Mouse (Mus musculus): ENCODE measurements around the gene Tbc1d2. TPM values are rescaled to one million over a fixed set of nuclear protein-coding genes. Genes with fewer than 3 reads are reported as not detected.
"Not testable (repeated sequence)": the region's sequence is repeated elsewhere in the genome, so short reads cannot be mapped to it uniquely, and the experiment has no call there.

Gene Tbc1d2
- polyA plus RNA-seq, 1 experiment from 2014 or later = 0.83 TPM

DNA sequence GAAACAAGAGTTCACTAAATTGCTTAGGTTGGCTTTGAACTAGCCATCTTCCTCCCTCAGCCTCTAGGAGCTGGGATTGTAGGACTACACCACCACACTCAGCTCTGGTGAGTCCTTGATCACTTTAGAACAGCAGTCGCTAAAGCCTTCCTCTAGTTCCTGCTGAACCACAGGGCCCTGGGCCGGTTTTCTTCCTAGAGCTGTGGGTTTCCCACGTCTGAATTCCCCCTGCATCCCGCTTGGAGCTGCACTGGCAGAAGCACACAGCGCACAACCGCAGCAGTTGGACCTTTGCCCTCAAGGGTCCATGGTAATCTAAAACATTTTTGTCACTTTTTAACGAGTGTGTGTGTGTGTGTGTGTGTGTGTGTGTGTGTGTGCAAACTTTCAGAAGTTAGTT is 47.3 kb downstream of the Tbc1d2 start:
- WGBS (ENCODE audit: insufficient replicate concordance) = 49% methylated on average over 7 of the region's 7 CpGs
- Histone ChIP-seq H3K36me3 (replicated peaks; ENCODE audit: insufficient read depth, low read length) (no peaks in the 10 kb centered on the region), H3K27ac (ENCODE audit: low read depth) (no peak overlapping the region), H3K9ac (replicated peaks) (no peak overlapping the region), H3K27me3 (ENCODE audit: insufficient read depth, low read length) (peaks cover 19% of the 10 kb centered on the region), H3K4me2 (ENCODE audit: low read depth, low read length) (no peak overlapping the region), H3K4me3 (ENCODE audit: low read depth, low read length) (no peak overlapping the region), H3K9me3 (ENCODE audit: low read length) (no peaks in the 10 kb centered on the region), H3K4me1 (ENCODE audit: insufficient read depth) (peaks cover 14% of the 10 kb centered on the region)
- ATAC-seq (no peak), DNase-seq (no peak)
- no peak for TF ChIP-seq CTCF (IDR thresholded peaks at IDR 0.05; ENCODE audit: low read depth)
- TF ChIP-seq EP300 (IDR thresholded peaks at IDR 0.05; ENCODE audit: low read depth) = no peak

DNA sequence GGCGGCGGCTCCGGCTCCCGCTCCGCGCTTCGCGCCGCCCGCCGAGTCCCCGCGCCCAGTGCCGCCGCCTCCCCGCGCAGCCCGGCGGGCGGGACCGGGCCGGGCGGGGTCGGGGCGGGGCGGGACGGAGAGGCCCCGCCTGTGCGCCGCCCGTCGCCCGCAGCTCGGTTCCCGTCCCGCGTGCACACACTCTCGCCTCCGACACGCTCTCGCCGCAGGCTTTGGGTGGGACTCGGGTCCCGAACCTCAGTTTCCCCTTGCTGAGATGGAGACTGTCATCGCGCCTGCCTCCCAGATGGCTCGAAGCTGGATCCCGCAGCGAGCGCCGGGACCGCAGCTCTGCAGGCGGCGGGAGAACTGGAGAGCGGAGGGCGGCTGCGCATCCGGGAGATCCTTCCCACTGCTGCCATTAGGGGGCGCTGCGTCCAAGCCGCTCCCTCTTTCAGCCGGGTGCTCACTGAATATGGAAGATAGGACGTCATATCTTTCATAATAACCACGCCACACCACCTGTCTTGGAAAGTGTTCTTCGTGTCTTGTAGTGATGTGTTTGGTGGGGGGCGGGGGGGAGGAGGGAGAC is 48.1 kb downstream of the Tbc1d2 start, which contains the start of gene Coro2a:
Gene Coro2a, minus strand, starts transcription at position 359 of the 580 bp plus-strand sequence.
- H3K36me3 ChIP-seq (replicated peaks; ENCODE audit: insufficient read depth, low read length) = no peaks in the 10 kb centered on the region
- TF ChIP-seq EP300 (IDR thresholded peaks at IDR 0.05; ENCODE audit: low read depth) (no peak), CTCF (IDR thresholded peaks at IDR 0.05; ENCODE audit: low read depth) (peak; percentile 92)
- peaks cover 19% of the 10 kb centered on the region for H3K27me3 ChIP-seq (ENCODE audit: insufficient read depth, low read length)
- peak; percentile 83 for ATAC-seq
- peak within 1 kb of the TSS; percentile 93 for H3K4me2 ChIP-seq (ENCODE audit: low read depth, low read length)
- H3K4me3 ChIP-seq (ENCODE audit: low read depth, low read length) = peak within 1 kb of the TSS; percentile 66
- H3K27ac ChIP-seq (ENCODE audit: low read depth) = no peak within 1 kb of the TSS
- 1% methylated on average over 43 of the region's 66 CpGs for WGBS (ENCODE audit: insufficient replicate concordance)
- H3K9me3 ChIP-seq (ENCODE audit: low read length) = no peaks in the 10 kb centered on the region
- peak within 1 kb of the TSS; percentile 65 for H3K9ac ChIP-seq (replicated peaks)
- peaks cover 17% of the 10 kb centered on the region for H3K4me1 ChIP-seq (ENCODE audit: insufficient read depth)
- peak; percentile 90 for DNase-seq

DNA sequence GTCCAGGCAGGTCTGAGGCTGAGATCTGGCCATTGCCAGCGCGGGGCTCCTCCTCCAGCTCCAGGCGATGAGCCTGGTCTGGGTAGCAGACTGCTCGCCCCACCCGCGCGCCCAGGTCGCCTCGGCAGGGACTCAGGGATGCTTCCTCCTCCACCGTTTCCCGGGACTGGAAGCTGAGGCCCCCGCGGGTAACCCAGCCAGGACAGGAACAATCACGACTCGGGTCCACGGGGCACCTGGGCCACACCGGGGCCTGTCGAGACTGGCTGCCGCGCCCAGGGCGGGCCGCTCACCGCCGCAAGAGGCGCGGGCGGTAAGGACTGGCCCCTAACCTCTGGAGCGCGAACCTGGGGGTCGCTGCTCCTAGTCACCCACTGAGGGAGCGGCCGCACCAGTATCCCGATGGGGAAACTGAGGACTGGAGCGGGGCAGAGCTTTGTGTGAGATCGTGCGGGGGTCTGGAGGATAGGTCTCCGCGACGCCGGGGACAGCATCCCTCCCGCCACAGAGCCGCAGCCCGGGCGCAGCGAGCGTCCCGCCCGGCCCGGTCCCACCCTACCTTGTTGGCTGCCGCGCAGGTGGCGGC is 48.7 kb downstream of the Tbc1d2 start:
- Histone ChIP-seq H3K27me3 (ENCODE audit: insufficient read depth, low read length) (peaks cover 19% of the 10 kb centered on the region), H3K9me3 (ENCODE audit: low read length) (no peaks in the 10 kb centered on the region), H3K27ac (ENCODE audit: low read depth) (no peak overlapping the region), H3K4me3 (ENCODE audit: low read depth, low read length) (peak overlapping the region; percentile 66), H3K9ac (replicated peaks) (peak overlapping the region; percentile 65), H3K36me3 (replicated peaks; ENCODE audit: insufficient read depth, low read length) (no peaks in the 10 kb centered on the region), H3K4me1 (ENCODE audit: insufficient read depth) (peaks cover 17% of the 10 kb centered on the region), H3K4me2 (ENCODE audit: low read depth, low read length) (peak overlapping the region; percentile 93)
- TF ChIP-seq CTCF (IDR thresholded peaks at IDR 0.05; ENCODE audit: low read depth) = no peak
- DNase-seq (peak; percentile 44), ATAC-seq (peak; percentile 16; the same call in 1 of the 2 replicates)
- WGBS (ENCODE audit: insufficient replicate concordance) = under 1% methylated on average over 51 of the region's 52 CpGs

DNA sequence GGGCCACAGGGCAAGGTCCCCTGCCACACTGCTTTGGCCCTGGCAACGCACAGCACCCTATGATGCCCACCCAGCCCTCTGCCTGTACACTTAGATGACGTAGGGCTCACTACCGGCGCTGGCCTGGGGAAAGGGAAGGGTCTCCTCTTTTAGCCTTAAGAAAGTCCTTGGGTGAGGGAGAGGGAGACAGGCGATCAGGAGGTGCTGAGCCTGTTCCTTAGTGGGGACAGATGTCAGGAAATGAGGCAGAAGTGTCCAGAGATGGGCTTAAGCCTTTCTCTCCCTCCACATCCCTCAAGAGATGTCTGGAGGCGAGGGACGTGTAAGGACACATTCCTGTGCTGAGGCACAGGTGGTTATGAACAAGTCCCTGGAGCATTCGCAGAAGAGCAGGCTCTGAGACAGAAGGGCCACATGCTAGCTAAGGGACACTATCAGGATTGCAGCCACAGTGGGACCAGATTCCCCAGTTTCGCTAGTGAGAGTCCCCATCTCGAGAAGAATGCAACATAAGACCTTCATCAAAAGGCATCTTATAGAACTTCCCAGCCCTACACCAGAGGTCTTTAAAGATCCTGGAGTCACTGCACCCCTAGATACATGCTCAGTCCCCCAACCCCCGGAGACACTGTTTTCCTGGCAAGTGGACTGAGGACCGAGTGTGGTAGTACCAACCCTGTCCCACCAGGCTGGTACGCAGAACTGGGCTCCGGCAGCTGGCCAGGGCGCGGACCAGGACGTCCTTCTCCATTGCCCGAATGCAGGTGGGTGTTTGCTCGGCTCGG is 49.3 kb downstream of the Tbc1d2 start:
- Histone ChIP-seq H3K4me1 (ENCODE audit: insufficient read depth) (peaks cover 17% of the 10 kb centered on the region), H3K27ac (ENCODE audit: low read depth) (no peak overlapping the region), H3K4me3 (ENCODE audit: low read depth, low read length) (peak overlapping the region; percentile 66), H3K9ac (replicated peaks) (peak overlapping the region; percentile 65), H3K9me3 (ENCODE audit: low read length) (no peaks in the 10 kb centered on the region), H3K4me2 (ENCODE audit: low read depth, low read length) (peak overlapping the region; percentile 93), H3K27me3 (ENCODE audit: insufficient read depth, low read length) (peaks cover 19% of the 10 kb centered on the region), H3K36me3 (replicated peaks; ENCODE audit: insufficient read depth, low read length) (no peaks in the 10 kb centered on the region)
- DNase-seq (no peak), ATAC-seq (no peak)
- no peak for TF ChIP-seq EP300 (IDR thresholded peaks at IDR 0.05; ENCODE audit: low read depth)
- TF ChIP-seq CTCF (IDR thresholded peaks at IDR 0.05; ENCODE audit: low read depth) = no peak
- 36% methylated on average over 20 of the region's 20 CpGs for WGBS (ENCODE audit: insufficient replicate concordance)

DNA sequence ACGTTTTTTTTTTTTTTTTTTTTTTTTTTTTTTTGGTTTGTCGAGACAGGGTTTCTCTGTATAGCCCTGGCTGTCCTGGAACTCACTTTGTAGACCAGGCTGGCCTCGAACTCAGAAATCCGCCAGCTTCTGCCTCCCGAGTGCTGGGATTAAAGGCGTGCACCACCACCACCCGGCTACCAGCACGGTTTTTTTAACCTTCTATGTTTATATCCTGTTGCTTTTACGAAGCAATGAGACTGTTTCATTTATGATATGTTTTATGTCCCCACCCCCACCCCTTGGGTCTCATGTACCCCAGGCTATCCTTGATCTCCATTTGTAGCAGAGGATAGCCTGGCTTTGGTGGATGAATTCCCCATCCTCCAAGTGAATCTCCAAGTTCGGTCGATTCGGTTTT is 50.4 kb downstream of the Tbc1d2 start:
- H3K9ac ChIP-seq (replicated peaks); ATAC-seq; H3K4me2 ChIP-seq (ENCODE audit: low read depth, low read length); H3K4me3 ChIP-seq (ENCODE audit: low read depth, low read length); H3K36me3 ChIP-seq (replicated peaks; ENCODE audit: insufficient read depth, low read length); H3K9me3 ChIP-seq (ENCODE audit: low read length); H3K27ac ChIP-seq (ENCODE audit: low read depth); DNase-seq: not testable (repeated sequence)
- 70% methylated on average over 11 of the region's 12 CpGs for WGBS (ENCODE audit: insufficient replicate concordance)
- peaks cover 19% of the 10 kb centered on the region for H3K27me3 ChIP-seq (ENCODE audit: insufficient read depth, low read length)
- H3K4me1 ChIP-seq (ENCODE audit: insufficient read depth) = peaks cover 17% of the 10 kb centered on the region

DNA sequence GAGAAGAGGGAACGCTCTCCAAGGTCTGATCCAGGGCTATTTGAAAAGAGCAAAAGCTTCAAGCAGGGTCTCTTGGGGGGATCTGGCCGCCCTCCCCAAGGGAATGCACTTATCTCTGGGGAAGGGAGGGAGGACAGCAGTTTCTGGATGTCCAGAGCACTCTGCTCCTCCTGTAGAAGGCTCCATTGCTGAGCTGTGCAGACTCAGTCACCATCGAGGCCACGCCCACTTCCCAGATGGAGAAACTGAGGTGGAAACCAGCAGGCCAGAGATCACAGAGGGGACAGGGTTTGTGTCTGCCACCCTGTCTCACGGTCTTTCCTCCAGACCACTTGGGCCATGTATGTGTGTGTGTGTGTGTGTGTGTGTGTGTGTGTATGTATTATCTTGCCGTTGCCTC is 51.0 kb downstream of the Tbc1d2 start:
- H3K9me3 ChIP-seq (ENCODE audit: low read length) = no peaks in the 10 kb centered on the region
- H3K4me3 ChIP-seq (ENCODE audit: low read depth, low read length) = no peak overlapping the region
- no peak for TF ChIP-seq EP300 (IDR thresholded peaks at IDR 0.05; ENCODE audit: low read depth)
- TF ChIP-seq CTCF (IDR thresholded peaks at IDR 0.05; ENCODE audit: low read depth) = no peak
- no peak for DNase-seq
- H3K9ac ChIP-seq (replicated peaks) = no peak overlapping the region
- no peaks in the 10 kb centered on the region for H3K36me3 ChIP-seq (replicated peaks; ENCODE audit: insufficient read depth, low read length)
- H3K27ac ChIP-seq (ENCODE audit: low read depth) = no peak overlapping the region
- ATAC-seq = no peak
- peaks cover 19% of the 10 kb centered on the region for H3K27me3 ChIP-seq (ENCODE audit: insufficient read depth, low read length)
- H3K4me1 ChIP-seq (ENCODE audit: insufficient read depth) = peaks cover 17% of the 10 kb centered on the region
- 51% methylated on average over 6 of the region's 6 CpGs for WGBS (ENCODE audit: insufficient replicate concordance)
- H3K4me2 ChIP-seq (ENCODE audit: low read depth, low read length) = no peak overlapping the region
